Mouse (Mus musculus): ENCODE results near the gene Sypl2.

GRCm38 (mm10) chr3:108169199-108169598 is 57.2 kb downstream of the Sypl2 start:
- TF ChIP-seq GATA1 (IDR thresholded peaks at IDR 0.05; ENCODE audit: borderline replicate concordance, low read length), result no peak
- no peak for TF ChIP-seq FLI1 (IDR thresholded peaks at IDR 0.05; ENCODE audit: low read length)
